Mouse (Mus musculus) stomach, embryonic 14.5 days (tissue): Measurements from ENCODE around the gene Fgr. TPM values are rescaled to one million over a fixed set of nuclear protein-coding genes. Genes with fewer than 3 reads are reported as not detected.

ENCODE experiments used
- ATAC-seq: fragments of 200-750 bp; cut with Nextera tagmentation; 2 replicates; pipeline ENCODE4 v1.8.0; 2017; ENCODE audit warnings: low read depth, moderate TSS enrichment; ENCODE audit not compliant: insufficient number of reproducible peaks, insufficient read depth, low FRiP score
- H3K27ac ChIP-seq: fragments of 300-500 bp; sonication (generic); 2 replicates; pipeline ENCODE4 v1.5.1; 2014; ENCODE audit warnings: mild to moderate bottlenecking, low read length, moderate library complexity, mixed read lengths
- H3K27me3 ChIP-seq: fragments of 300-500 bp; sonication (generic); 2 replicates; pipeline ENCODE4 v1.6.1; 2014; ENCODE audit warnings: low read length, control low read depth, mixed read lengths; ENCODE audit not compliant: control insufficient read depth, insufficient read depth
- H3K36me3 ChIP-seq: fragments of 300-500 bp; sonication (generic); 2 replicates; pipeline ENCODE4 v1.6.1; 2014; ENCODE audit warnings: mild to moderate bottlenecking, control low read depth, low read length, moderate library complexity, mixed read lengths; ENCODE audit not compliant: control insufficient read depth, insufficient read depth
- H3K4me1 ChIP-seq: fragments of 300-500 bp; sonication (generic); 2 replicates; pipeline ENCODE4 v1.6.1; 2014; ENCODE audit warnings: low read length, control low read depth, mixed read lengths; ENCODE audit not compliant: control insufficient read depth, insufficient read depth
- H3K4me2 ChIP-seq: fragments of 300-500 bp; sonication (generic); replicated peaks from 2 replicates; pipeline ENCODE4 v1.6.1; 2014; ENCODE audit warnings: low read depth, low read length, control low read depth
- H3K4me3 ChIP-seq: fragments of 300-500 bp; sonication (generic); 2 replicates; pipeline ENCODE4 v1.5.1; 2014; ENCODE audit warnings: low read depth, low read length, control low read depth
- H3K9ac ChIP-seq: fragments of 300-500 bp; sonication (generic); replicated peaks from 2 replicates; pipeline ENCODE4 v1.6.1; 2014; ENCODE audit warnings: low read depth, mild to moderate bottlenecking, control low read depth, low read length, moderate library complexity, mixed read lengths
- H3K9me3 ChIP-seq: fragments of 300-500 bp; sonication (generic); 2 replicates; pipeline ENCODE4 v1.6.1; 2016; ENCODE audit warnings: low read depth, low read length, control low read depth; ENCODE audit not compliant: control insufficient read depth
- WGBS: fragments of 180-500 bp; shearing (Covaris S2); extraction: QIAGEN DNeasy Blood & Tissue Kit; methylation state at CpG from one replicate; pipeline ENCODE4 v1.1.7; 2014; 5-methylcytosine and 5-hydroxymethylcytosine counted together
- polyA plus RNA-seq: library from polyadenylated mRNA; unstranded; fragments of >200 nt; fragmentation: Nextera tagmentation; extraction: Ambion mirVana; gene quantifications from 2 replicates; pipeline ENCODE4 v1.2.1, GENCODE M21; 2014

Gene Fgr
- polyA plus RNA-seq, 1 experiment from 2014 or later, result 0.19 TPM

GRCm38 (mm10) chr4:133026272-133026671 lies 52.4 kb downstream of the Fgr start:
- WGBS, result 71% methylated on average over 10 of the region's 10 CpGs
- ATAC-seq, result no peak
- H3K4me2 ChIP-seq, result no peak overlapping the region

GRCm38 (mm10) chr4:133026826-133027375 lies 53.0 kb downstream of the Fgr start:
- H3K4me1 ChIP-seq, result peaks cover 54% of the 10 kb centered on the region

More at GRCm38 (mm10) chr4:133026272-133026671, 52.4 kb downstream of the Fgr start:
- Histone ChIP-seq H3K4me1 (peaks cover 61% of the 10 kb centered on the region), H3K9ac (no peak overlapping the region), H3K36me3 (no peaks in the 10 kb centered on the region; the same call in 1 of the 2 replicates), H3K4me3 (no peak overlapping the region), H3K27me3 (no peaks in the 10 kb centered on the region), H3K27ac (peak overlapping the region; percentile 75; the same call in 1 of the 2 replicates), H3K9me3 (no peaks in the 10 kb centered on the region)

GRCm38 (mm10) chr4:133027721-133028120 lies 53.8 kb downstream of the Fgr start:
- no peaks in the 10 kb centered on the region; the same call in 1 of the 2 replicates for H3K36me3 ChIP-seq
- H3K9me3 ChIP-seq, result no peaks in the 10 kb centered on the region
- H3K27ac ChIP-seq, result no peak overlapping the region
- H3K27me3 ChIP-seq, result no peaks in the 10 kb centered on the region
- H3K4me1 ChIP-seq, result peaks cover 46% of the 10 kb centered on the region
- H3K4me3 ChIP-seq, result no peak overlapping the region
- no peak overlapping the region for H3K9ac ChIP-seq
- no peak overlapping the region for H3K4me2 ChIP-seq
- 74% methylated on average over 10 of the region's 10 CpGs for WGBS
- no peak for ATAC-seq

More at GRCm38 (mm10) chr4:133026826-133027375, 53.0 kb downstream of the Fgr start:
- H3K9me3 ChIP-seq, result no peaks in the 10 kb centered on the region
- H3K27me3 ChIP-seq, result no peaks in the 10 kb centered on the region
- WGBS, result 39% methylated on average over 2 of the region's 2 CpGs
- ATAC-seq, result no peak
- no peak overlapping the region for H3K4me2 ChIP-seq
- peak overlapping the region; percentile 75; the same call in 1 of the 2 replicates for H3K27ac ChIP-seq
- no peak overlapping the region for H3K4me3 ChIP-seq
- no peaks in the 10 kb centered on the region; the same call in 1 of the 2 replicates for H3K36me3 ChIP-seq
- no peak overlapping the region for H3K9ac ChIP-seq

GRCm38 (mm10) chr4:133028193-133028592 lies 54.3 kb downstream of the Fgr start:
- WGBS, result 78% methylated on average over 6 of the region's 6 CpGs
- Histone ChIP-seq H3K27ac (no peak overlapping the region), H3K9me3 (no peaks in the 10 kb centered on the region), H3K9ac (no peak overlapping the region), H3K36me3 (no peaks in the 10 kb centered on the region; the same call in 1 of the 2 replicates), H3K27me3 (no peaks in the 10 kb centered on the region), H3K4me1 (peaks cover 42% of the 10 kb centered on the region), H3K4me2 (no peak overlapping the region), H3K4me3 (no peak overlapping the region)
- ATAC-seq, result no peak

- Histone ChIP-seq H3K9ac (no peak overlapping the region), H3K27me3 (no peaks in the 10 kb centered on the region), H3K36me3 (no peaks in the 10 kb centered on the region; the same call in 1 of the 2 replicates), H3K9me3 (no peaks in the 10 kb centered on the region), H3K4me3 (no peak overlapping the region), H3K4me2 (no peak overlapping the region), H3K27ac (no peak overlapping the region), H3K4me1 (peaks cover 36% of the 10 kb centered on the region)
- WGBS, result 80% methylated on average over 6 of the region's 6 CpGs
- ATAC-seq, result no peak
These were observed 55.0 kb downstream of the Fgr start for GRCm38 (mm10) chr4:133028875-133029274.

GRCm38 (mm10) chr4:133032410-133033095 lies 58.7 kb downstream of the Fgr start:
- no peak for ATAC-seq
- H3K4me1 ChIP-seq, result peaks cover 14% of the 10 kb centered on the region; the same call in 1 of the 2 replicates
- H3K9ac ChIP-seq, result no peak overlapping the region
- no peak overlapping the region for H3K27ac ChIP-seq
- H3K27me3 ChIP-seq, result no peaks in the 10 kb centered on the region
- 87% methylated on average over 8 of the region's 8 CpGs for whole genome bisulfite sequencing
- no peak overlapping the region for H3K4me2 ChIP-seq
- no peaks in the 10 kb centered on the region for H3K9me3 ChIP-seq
- peaks cover 2% of the 10 kb centered on the region for H3K36me3 ChIP-seq
- H3K4me3 ChIP-seq, result no peak overlapping the region

- WGBS, result 72% methylated on average over 10 of the region's 10 CpGs
- peaks cover 2% of the 10 kb centered on the region for H3K36me3 ChIP-seq
- no peak overlapping the region for H3K9ac ChIP-seq
- no peaks in the 10 kb centered on the region for H3K27me3 ChIP-seq
- H3K9me3 ChIP-seq, result no peaks in the 10 kb centered on the region
- H3K4me2 ChIP-seq, result no peak overlapping the region
- H3K4me1 ChIP-seq, result peaks cover 24% of the 10 kb centered on the region; the same call in 1 of the 2 replicates
- H3K27ac ChIP-seq, result no peak overlapping the region
- ATAC-seq, result no peak
- H3K4me3 ChIP-seq, result no peak overlapping the region
These were observed 60.6 kb downstream of the Fgr start for GRCm38 (mm10) chr4:133034478-133034877.

GRCm38 (mm10) chr4:133035446-133035845 lies 61.6 kb downstream of the Fgr start:
- WGBS, result 96% methylated on average over 1 of the region's 1 CpGs
- no peak for ATAC-seq
- Histone ChIP-seq H3K9ac (no peak overlapping the region), H3K4me2 (no peak overlapping the region), H3K36me3 (peaks cover 2% of the 10 kb centered on the region), H3K27ac (no peak overlapping the region), H3K4me1 (peaks cover 25% of the 10 kb centered on the region), H3K4me3 (no peak overlapping the region), H3K27me3 (no peaks in the 10 kb centered on the region), H3K9me3 (no peaks in the 10 kb centered on the region)
